Mouse (Mus musculus): ENCODE data around the gene Svop. TPM values are rescaled to one million over a fixed set of nuclear protein-coding genes. Genes with fewer than 3 reads are reported as not detected.

Gene Svop
- polyA plus RNA-seq, 1 experiment from 2014 or later: 83.2 TPM

- H3K4me2 ChIP-seq: peak overlapping the region; percentile 97
- no peaks in the 10 kb centered on the region for H3K9me3 ChIP-seq
- peaks cover 28% of the 10 kb centered on the region for H3K4me1 ChIP-seq (replicated peaks)
- no peaks in the 10 kb centered on the region for H3K27me3 ChIP-seq
- ATAC-seq (ENCODE audit: low FRiP score): no peak
- 79% methylated on average over 15 of the region's 15 CpGs for WGBS
- peak overlapping the region; percentile 75 for H3K4me3 ChIP-seq
- peaks cover 5% of the 10 kb centered on the region for H3K36me3 ChIP-seq
- H3K27ac ChIP-seq: no peak overlapping the region
- 0 out of 2 replicates have a peak overlapping the region, but pooled peaks have one; percentile 67 for H3K9ac ChIP-seq
Observed at GRCm38 (mm10) chr5:114129550-114130210, 38.3 kb upstream of the Svop start.

GRCm38 (mm10) chr5:114127374-114128349 lies 36.3 kb upstream of the Svop start, which contains the start of gene Alkbh2:
Gene Alkbh2 (minus strand): TSS chr5:114128218.
- H3K9ac ChIP-seq: peak within 1 kb of the TSS; percentile 80
- H3K36me3 ChIP-seq: peaks cover 25% of the 10 kb centered on the region
- peak; percentile 14 for ATAC-seq (ENCODE audit: low FRiP score)
- H3K4me1 ChIP-seq (replicated peaks): peaks cover 25% of the 10 kb centered on the region
- no peaks in the 10 kb centered on the region for H3K27me3 ChIP-seq
- H3K4me3 ChIP-seq: peak within 1 kb of the TSS; percentile 66
- H3K27ac ChIP-seq: peak within 1 kb of the TSS; percentile 83
- peak within 1 kb of the TSS; percentile 78 for H3K4me2 ChIP-seq
- WGBS: under 1% methylated on average over 69 of the region's 69 CpGs
- H3K9me3 ChIP-seq: no peaks in the 10 kb centered on the region

- H3K27me3 ChIP-seq: no peaks in the 10 kb centered on the region
- H3K9me3 ChIP-seq: no peaks in the 10 kb centered on the region
- H3K4me1 ChIP-seq (replicated peaks): peaks cover 16% of the 10 kb centered on the region
- peak overlapping the region; percentile 78 for H3K4me2 ChIP-seq
- WGBS: 87% methylated on average over 7 of the region's 7 CpGs
- no peak overlapping the region for H3K27ac ChIP-seq
- peaks cover 35% of the 10 kb centered on the region for H3K36me3 ChIP-seq
- peak overlapping the region; percentile 66; the same call in 1 of the 2 replicates for H3K4me3 ChIP-seq
- ATAC-seq (ENCODE audit: low FRiP score): no peak
- H3K9ac ChIP-seq: no peak overlapping the region
Observed at GRCm38 (mm10) chr5:114126499-114127244, 35.3 kb upstream of the Svop start.

- H3K4me2 ChIP-seq: no peak overlapping the region
- H3K9me3 ChIP-seq: no peaks in the 10 kb centered on the region
- no peak for ATAC-seq (ENCODE audit: low FRiP score)
- peaks cover 12% of the 10 kb centered on the region for H3K4me1 ChIP-seq (replicated peaks)
- H3K27me3 ChIP-seq: no peaks in the 10 kb centered on the region
- no peak overlapping the region for H3K4me3 ChIP-seq
- peaks cover 42% of the 10 kb centered on the region for H3K36me3 ChIP-seq
- H3K27ac ChIP-seq: no peak overlapping the region
- no peak overlapping the region for H3K9ac ChIP-seq
- WGBS: 93% methylated on average over 3 of the region's 3 CpGs
Observed at GRCm38 (mm10) chr5:114126008-114126407, 34.6 kb upstream of the Svop start.

GRCm38 (mm10) chr5:114119806-114120205 lies 28.4 kb upstream of the Svop start:
- Histone ChIP-seq H3K4me1 (replicated peaks) (no peaks in the 10 kb centered on the region), H3K27ac (no peak overlapping the region), H3K27me3 (no peaks in the 10 kb centered on the region), H3K4me3 (no peak overlapping the region), H3K9me3 (no peaks in the 10 kb centered on the region), H3K4me2 (no peak overlapping the region), H3K9ac (no peak overlapping the region), H3K36me3 (peaks cover 99% of the 10 kb centered on the region)
- no peak for ATAC-seq (ENCODE audit: low FRiP score)
- WGBS: 94% methylated on average over 4 of the region's 4 CpGs

GRCm38 (mm10) chr5:114116586-114116985 lies 25.2 kb upstream of the Svop start:
- Histone ChIP-seq H3K4me2 (no peak overlapping the region), H3K4me1 (replicated peaks) (no peaks in the 10 kb centered on the region), H3K27me3 (no peaks in the 10 kb centered on the region), H3K9me3 (no peaks in the 10 kb centered on the region), H3K4me3 (no peak overlapping the region), H3K9ac (no peak overlapping the region), H3K27ac (no peak overlapping the region), H3K36me3 (peaks cover 100% of the 10 kb centered on the region)
- 84% methylated on average over 7 of the region's 7 CpGs for WGBS
- ATAC-seq (ENCODE audit: low FRiP score): no peak

- Histone ChIP-seq H3K4me2 (no peak overlapping the region), H3K36me3 (peaks cover 100% of the 10 kb centered on the region), H3K4me1 (replicated peaks) (no peaks in the 10 kb centered on the region), H3K4me3 (no peak overlapping the region), H3K9ac (no peak overlapping the region), H3K9me3 (no peaks in the 10 kb centered on the region), H3K27ac (no peak overlapping the region), H3K27me3 (no peaks in the 10 kb centered on the region)
- ATAC-seq (ENCODE audit: low FRiP score): no peak
- 93% methylated on average over 5 of the region's 5 CpGs for WGBS
Observed at GRCm38 (mm10) chr5:114115030-114115429, 23.7 kb upstream of the Svop start.

- H3K4me2 ChIP-seq: no peak overlapping the region
- 84% methylated on average over 6 of the region's 6 CpGs for WGBS
- no peak overlapping the region for H3K27ac ChIP-seq
Observed at GRCm38 (mm10) chr5:114113334-114113733, 22.0 kb upstream of the Svop start.

GRCm38 (mm10) chr5:114106391-114106935 lies 15.1 kb upstream of the Svop start:
- ATAC-seq (ENCODE audit: low FRiP score): no peak
- H3K27me3 ChIP-seq: no peaks in the 10 kb centered on the region
- WGBS: 76% methylated on average over 16 of the region's 16 CpGs

More at GRCm38 (mm10) chr5:114113334-114113733, 22.0 kb upstream of the Svop start:
- Histone ChIP-seq H3K27me3 (no peaks in the 10 kb centered on the region), H3K4me1 (replicated peaks) (no peaks in the 10 kb centered on the region), H3K36me3 (peaks cover 100% of the 10 kb centered on the region), H3K9me3 (no peaks in the 10 kb centered on the region), H3K4me3 (no peak overlapping the region), H3K9ac (no peak overlapping the region)
- ATAC-seq (ENCODE audit: low FRiP score): no peak

GRCm38 (mm10) chr5:114102807-114103206 lies 11.4 kb upstream of the Svop start:
- H3K36me3 ChIP-seq: peaks cover 55% of the 10 kb centered on the region
- H3K4me3 ChIP-seq: no peak overlapping the region
- no peak for ATAC-seq (ENCODE audit: low FRiP score)
- no peak overlapping the region for H3K27ac ChIP-seq
- WGBS: 79% methylated on average over 1 of the region's 1 CpGs
- H3K27me3 ChIP-seq: 0 out of 2 replicates have a peak, but pooled peaks cover 3% of the 10 kb centered on the region
- H3K9ac ChIP-seq: no peak overlapping the region
- H3K9me3 ChIP-seq: no peaks in the 10 kb centered on the region
- peaks cover 17% of the 10 kb centered on the region for H3K4me1 ChIP-seq (replicated peaks)
- no peak overlapping the region for H3K4me2 ChIP-seq

More at GRCm38 (mm10) chr5:114106391-114106935, 15.1 kb upstream of the Svop start:
- Histone ChIP-seq H3K36me3 (peaks cover 92% of the 10 kb centered on the region), H3K9me3 (no peaks in the 10 kb centered on the region), H3K4me1 (replicated peaks) (peaks cover 3% of the 10 kb centered on the region), H3K4me2 (no peak overlapping the region), H3K27ac (no peak overlapping the region), H3K4me3 (no peak overlapping the region), H3K9ac (no peak overlapping the region)

GRCm38 (mm10) chr5:114101873-114102272 lies 10.5 kb upstream of the Svop start:
- no peak overlapping the region for H3K4me2 ChIP-seq
- no peak overlapping the region for H3K9ac ChIP-seq
- H3K4me1 ChIP-seq (replicated peaks): peaks cover 17% of the 10 kb centered on the region
- WGBS: 83% methylated on average over 4 of the region's 4 CpGs
- 0 out of 2 replicates have a peak, but pooled peaks cover 3% of the 10 kb centered on the region for H3K27me3 ChIP-seq
- ATAC-seq (ENCODE audit: low FRiP score): no peak
- peaks cover 46% of the 10 kb centered on the region for H3K36me3 ChIP-seq
- H3K9me3 ChIP-seq: no peaks in the 10 kb centered on the region
- no peak overlapping the region for H3K27ac ChIP-seq
- no peak overlapping the region for H3K4me3 ChIP-seq
